Mouse (Mus musculus) cerebellum, postnatal 10 days (tissue): ENCODE results near the gene Selplg.
A peak's percentile ranks its signal among the peaks of the same experiment; 100 is the strongest.

Source experiments
- DNase-seq, 2 experiments: peaks; one replicate each; pipeline ENCODE4 v3.0.0; 2021; ENCODE audit warnings: mixed read lengths in 2 of 2

The Selplg gene

DNA sequence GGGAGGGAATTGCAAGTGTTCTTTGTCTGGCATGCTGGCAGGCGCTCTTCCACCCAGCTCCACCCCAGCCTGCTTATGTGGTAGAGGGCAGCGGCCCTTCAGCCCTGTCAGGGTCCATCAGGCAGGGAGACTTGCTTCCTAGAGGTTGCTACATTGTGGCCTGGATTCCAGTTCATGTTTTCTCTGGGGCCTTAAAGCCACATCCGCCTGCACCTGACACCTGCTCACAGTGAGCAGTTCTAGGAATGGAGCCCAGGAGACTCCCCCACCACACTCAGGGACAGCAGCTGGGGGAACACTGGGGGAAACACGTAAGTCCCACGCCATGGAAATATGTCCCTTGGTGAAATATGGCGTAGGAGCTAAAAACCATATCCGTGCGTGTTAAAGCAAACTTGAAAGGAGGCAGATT lies at the start of gene Selplg:
Selplg (minus strand) TSS at position 155 of the 412 bp plus-strand sequence.
- no peak for DNase-seq

DNA sequence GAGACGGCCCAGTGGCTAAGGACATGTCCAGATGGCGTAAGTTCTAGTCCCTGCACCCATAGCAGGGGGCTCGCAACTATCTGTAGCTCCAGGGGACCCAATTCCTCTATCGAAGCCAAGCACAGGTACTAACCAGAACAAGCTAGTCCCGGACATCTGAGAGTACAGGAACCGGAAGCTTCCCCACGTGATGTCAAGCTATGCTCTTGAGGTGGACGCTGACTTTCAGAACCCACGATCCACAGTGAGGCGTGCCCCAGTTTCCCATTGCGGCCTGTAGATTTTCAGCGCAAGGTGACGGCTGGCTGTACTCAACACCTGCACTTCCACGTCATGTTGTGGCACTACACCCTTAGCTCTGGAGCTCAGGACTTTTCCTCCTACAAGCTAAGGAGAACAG lies 48.7 kb upstream of the Selplg start:
- no peak for DNase-seq

DNA sequence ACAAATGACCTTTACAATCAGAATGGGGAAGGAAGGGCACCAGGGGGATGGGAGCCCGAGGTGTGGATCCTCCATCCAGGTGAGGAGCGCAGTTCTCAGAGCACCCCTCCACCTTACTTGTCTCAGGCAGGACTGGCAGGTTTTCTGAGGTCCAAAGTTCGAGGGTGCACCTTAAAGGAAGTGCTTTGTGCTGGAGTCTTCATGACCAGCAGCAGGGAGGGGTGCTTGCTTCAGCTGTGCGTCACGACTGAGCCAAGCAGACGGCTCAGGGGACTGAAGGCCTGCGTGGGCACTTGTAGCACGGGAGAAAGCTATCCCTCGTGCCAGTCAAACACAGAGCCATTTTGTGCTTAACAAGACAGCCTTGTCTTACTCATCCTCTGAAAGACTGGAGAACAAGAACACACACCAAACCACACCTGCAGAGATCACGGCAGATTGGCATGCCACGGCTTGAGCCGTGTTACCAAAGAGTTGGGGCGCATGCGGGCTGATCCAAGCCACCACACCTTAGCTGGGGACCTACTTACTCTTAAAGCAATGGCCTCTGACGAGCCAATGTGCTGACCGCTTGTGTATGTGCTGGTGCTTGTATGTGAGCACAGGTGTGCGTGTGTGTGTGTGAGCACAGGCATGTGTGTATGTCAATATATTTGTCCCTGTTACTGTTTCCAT lies 46.6 kb upstream of the Selplg start:
- no peak for DNase-seq

DNA sequence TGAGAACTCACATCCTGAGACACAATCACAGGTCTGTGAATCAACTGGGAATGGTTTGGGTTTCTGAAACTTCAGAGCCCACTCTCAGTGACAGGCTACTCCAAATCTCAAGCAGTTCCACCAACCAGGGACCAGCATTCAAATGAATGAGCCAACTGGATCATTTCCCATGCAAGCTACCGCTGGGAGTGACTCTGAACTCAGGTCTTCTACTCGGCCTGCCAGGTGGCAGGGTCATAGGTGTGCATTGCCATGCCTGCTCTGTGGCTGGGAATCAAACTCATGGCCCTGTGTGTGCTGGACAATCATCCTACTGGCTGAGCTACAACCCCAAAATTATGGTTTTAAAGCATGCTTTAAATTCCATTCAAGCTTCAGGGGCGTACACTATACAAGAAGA lies 45.1 kb upstream of the Selplg start:
- peak in 1 of 2 experiments; percentile 52 for DNase-seq

- DNase-seq: no peak
Observed at GRCm38 (mm10) chr5:113876176-113876575, 43.7 kb upstream of the Selplg start.

DNA sequence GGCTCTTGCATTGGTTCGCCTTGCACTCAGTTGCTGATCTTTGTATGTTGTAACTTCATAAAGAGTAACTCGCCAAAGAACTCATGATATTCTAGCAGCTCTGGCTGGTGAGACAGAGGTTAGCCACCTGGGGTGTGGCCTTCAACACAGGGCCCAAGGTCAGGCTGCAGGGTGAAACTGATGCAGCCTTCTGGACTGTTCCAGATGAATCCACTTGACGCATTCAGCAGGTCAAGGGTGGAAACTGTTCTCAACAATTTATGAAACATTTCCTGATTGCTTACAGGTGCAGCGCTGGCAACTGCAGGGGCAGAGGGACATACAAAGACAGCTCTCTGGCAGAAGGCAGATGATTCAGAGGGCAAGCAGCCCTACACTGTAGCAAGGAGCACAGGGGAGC lies 43.2 kb upstream of the Selplg start:
- DNase-seq: no peak

DNA sequence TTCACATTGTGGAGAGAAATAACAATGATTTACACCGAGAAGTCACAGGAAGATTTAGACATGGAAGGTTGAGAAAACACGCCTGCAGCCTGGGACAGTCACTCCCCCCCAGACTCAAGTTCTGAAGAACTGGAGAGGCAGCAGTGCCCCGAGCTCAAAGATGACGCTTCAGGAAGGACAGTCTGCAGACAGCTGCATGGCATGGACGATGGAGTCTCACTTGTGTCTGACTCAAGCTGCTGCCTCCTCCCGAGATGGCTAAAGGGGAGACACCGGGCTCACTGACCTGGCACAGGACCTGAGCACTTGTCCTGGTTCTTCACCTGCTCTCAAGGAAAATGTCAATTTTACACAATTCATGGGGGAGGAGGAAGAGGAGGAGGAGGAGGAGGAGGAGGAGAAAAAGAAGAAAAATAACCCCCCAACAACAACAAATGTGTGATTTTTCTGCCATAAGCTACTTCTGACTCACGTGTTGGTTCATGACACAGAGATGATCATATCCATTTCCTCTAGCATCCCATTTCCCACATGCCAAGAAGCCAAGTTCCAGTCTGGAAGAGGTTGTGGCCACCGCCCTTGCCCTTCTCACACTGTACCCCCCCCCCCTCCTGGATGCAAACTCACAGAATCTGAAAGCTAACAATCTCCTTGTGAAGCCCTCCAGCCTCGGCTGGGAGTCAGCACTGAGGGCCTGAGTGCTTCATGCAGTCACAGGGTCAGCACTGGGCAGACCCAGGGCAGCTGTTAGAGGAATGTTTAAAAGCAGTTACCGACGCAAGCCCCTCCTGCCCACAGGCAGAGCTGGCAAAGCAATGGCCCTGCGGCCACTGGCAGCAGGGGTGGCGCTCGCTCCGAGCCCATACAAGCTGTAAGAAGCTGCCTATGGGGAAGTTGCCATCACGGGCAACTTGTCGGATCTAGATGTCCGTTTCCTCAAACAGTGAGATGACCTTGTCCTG lies 41.9 kb upstream of the Selplg start:
- no peak for DNase-seq

DNA sequence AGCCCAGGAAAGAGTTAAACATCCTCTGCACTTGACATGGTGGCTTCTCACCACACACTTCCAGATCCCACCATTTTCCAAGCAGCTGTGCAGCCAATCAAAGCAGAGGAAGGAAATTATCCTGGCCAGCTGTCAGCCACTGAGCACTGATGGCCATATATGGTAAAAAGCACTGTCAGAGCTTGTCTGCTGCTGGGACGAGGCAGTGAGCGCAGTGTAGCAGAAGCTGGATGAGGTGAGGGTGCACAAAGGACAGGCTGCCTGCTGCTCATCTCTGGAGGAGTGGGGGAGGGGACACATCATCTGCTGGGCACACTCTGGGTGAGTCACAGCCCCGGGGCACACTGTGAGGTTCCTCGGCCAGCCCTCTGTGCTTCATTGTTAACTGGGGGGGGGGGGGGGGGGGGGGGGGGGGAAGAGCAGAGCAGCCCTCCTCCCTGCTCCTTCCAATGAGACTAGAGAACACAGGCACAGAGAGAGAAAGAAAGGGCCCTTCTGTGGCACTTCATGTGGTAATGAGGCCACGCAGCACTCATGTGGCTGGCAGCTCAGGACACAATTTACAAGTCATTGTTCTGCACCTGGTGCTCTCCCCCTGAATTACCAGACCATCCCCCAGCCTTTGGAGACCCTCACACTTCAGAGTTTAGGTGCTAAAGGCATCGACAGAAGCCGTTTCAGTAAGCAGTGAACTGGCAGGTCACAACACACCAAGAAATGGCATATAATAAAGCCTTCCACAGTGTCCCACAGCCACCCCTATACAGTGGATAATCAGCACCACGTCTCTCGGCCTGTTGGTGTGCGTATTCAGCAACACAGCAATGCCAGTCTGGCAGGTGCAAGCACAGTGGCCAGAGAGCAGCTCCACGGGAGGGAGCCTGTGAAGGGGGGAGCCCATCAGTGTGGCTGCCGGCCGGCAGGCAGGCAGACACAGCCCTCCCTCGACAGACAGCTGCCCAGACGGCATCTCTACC lies 40.8 kb upstream of the Selplg start:
- peak; percentile 78 to 82 for DNase-seq

DNA sequence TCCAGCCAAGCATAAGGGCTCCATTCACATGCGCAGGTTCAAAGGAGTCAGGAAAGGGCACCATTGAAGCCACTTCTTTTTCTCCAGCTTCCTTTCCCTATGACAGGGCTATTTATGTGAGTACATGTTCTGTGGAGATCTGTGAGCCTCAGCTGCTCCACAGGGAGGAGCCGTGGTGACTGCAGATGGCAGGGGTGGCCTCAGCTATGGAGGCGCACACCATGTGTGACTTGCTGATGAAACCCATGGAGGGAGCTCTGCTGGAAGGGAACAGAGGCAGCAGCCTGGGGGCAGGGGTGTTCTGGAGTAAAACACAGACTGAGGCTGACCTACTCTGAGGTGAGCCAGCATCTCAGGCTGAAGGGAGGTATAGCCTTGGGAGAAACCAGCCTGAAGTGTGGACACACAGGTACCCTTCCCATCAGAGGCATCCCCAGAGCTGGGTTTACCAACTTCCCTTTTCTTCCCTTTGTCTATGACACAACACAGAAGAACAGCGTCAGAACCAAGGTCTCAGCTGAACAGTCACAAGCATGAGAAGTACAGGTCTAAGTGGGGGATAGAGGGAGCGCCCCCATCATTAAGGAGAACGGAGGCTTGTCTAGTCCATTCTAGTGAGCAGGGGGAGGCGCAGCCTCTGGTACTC lies 39.6 kb upstream of the Selplg start:
- DNase-seq: peak in 1 of 2 experiments; percentile 54

- DNase-seq: peak; percentile 51 to 63
Observed at GRCm38 (mm10) chr5:113870393-113871040, 38.1 kb upstream of the Selplg start.

DNA sequence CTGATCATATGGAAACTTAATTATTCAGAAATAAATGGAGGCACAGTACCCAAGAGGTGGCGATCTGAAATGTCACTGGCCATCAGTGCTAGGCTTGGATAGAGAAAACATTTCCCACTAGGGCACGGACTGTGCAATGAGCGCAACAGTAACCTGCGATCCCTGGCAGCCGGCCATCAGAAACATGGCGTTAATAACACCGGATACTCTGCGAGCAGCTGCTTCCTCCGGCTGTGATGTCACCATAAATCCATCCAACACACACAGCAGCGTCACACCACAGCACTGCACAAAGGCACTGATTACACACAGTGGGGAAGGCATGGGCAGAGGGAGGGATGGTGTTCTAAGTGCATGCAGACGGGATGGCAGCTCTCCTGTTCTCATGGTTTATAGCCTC lies 36.7 kb upstream of the Selplg start:
- DNase-seq: peak; percentile 80 to 83

GRCm38 (mm10) chr5:113864992-113865391 lies 32.5 kb upstream of the Selplg start:
- no peak for DNase-seq

DNA sequence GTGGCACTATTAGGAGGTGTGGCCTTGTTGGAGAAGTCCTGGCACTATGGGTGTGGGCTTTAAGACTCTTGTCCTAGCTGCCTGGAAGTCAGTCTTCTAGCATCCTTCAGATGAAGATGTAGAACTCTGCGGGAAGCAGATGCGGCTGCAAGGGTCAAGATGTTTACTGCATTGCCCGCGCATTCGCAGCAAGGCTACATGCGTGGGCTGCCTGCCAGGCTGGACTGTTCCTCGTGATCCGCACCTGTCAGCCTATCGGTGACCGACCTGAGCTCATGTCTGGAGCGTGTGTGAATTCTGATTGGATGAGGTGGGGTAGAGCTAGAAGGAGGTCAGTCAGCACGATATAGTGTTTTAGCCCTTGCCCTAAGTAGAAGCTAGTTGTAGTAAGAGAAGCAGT lies 31.6 kb upstream of the Selplg start:
- peak in 1 of 2 experiments; percentile 41 for DNase-seq

DNA sequence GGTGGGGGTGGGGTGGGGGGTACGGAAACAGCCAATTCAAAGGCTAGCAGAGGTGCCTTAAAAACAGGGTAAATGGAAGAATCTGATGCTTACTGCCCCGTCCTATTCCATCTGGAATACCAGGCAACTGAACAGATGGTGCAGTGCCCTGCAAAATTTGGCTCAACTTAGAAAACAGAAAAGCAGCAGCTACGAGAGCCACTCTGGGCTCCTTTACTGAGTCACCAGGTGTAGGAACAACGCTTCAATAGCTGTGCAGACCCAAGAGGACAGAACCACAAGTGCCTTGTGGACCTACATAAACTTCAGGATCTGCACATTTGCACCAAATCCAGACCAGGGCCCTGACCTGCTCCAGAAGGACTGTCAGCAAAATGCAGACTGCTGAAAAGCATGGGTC lies 30.0 kb upstream of the Selplg start:
- DNase-seq: peak; percentile 55 to 59

GRCm38 (mm10) chr5:113861294-113861693 lies 28.9 kb upstream of the Selplg start:
- peak; percentile 56 to 75 for DNase-seq

- no peak for DNase-seq
Observed at GRCm38 (mm10) chr5:113858971-113859370, 26.5 kb upstream of the Selplg start.

GRCm38 (mm10) chr5:113858550-113858949 lies 26.1 kb upstream of the Selplg start:
- DNase-seq: no peak

DNA sequence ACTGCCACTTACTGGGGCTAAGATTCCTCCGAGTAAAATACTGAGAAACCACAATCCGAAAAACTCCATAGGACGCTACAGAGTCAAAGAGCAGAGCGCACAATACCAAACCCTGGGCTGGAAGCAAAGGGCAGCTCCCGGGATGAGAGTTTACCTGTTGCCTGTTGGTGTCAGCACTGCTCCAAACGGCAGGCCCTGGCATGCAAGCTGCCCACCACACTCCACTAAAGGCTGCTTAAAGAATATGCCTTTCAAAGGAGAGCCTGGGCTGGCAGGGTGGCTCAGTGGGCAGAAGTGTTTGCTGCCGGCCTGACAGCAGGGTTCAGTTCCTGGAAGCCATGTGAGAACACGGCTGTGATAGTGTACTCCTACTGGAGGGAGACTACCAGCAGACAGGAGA lies 25.2 kb upstream of the Selplg start:
- peak; percentile 42 to 57 for DNase-seq

DNA sequence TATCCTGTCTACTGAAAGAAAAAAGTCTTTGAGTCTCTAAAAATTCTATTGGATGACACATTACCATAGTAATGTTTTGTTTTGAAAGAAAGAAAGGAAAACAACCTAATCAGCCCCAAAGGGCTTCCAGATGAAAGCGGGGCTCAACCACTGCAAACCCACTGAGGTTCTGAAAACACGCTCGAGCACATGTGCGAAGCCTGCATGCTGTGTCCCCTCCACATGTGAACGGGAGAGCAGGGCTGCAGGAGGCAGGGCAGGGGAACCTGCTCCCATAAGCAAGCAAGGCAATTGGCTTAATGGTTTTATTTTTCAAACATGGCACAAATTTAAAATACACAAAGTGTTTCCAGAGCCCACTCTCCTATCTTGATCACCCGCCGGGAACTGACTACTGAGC lies 24.2 kb upstream of the Selplg start:
- no peak for DNase-seq

- DNase-seq: peak; percentile 50 to 62
Observed at GRCm38 (mm10) chr5:113855696-113856095, 23.3 kb upstream of the Selplg start.

DNA sequence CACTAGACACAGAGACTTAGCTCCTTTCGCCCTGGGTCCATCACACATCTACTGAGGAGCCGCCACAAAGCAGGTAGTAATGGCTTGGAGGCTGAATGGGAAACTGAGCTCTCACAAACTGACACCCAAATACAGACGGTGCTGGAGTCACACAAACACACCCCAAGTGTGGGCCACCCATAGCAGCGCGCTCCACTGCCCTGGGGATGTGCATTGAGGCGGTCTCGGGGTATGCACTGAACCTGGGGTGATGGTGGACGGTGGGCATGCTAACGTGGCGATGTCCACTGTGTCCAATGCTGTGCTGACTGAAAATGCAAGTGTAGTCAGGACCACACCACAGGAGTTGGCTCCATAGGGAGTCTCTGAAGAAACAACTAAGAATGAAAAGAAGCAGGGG lies 22.7 kb upstream of the Selplg start:
- DNase-seq: no peak

DNA sequence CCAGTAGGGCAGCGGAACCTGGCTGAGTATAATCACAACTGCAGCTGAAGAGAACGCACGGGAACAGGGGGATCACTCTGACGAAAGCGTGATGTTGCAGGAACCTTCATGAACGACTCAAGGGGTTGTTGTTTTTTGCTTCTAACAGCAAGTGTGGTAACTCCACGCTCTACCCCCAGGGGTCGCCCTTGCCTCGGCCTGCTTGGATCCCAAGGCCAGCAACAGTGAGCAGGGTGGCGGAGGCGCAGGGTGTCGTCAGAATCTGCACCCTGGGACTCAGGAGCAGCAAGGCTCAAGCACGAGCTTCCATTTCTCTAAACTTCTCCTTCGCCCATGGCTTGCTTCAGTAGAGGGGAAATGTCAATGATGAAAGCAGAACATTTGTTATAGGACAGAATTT lies 22.1 kb upstream of the Selplg start:
- peak; percentile 92 to 95 for DNase-seq
